Comparison of ENCODE assay signal across 20 mouse cellular contexts in the genomic region with DNA sequence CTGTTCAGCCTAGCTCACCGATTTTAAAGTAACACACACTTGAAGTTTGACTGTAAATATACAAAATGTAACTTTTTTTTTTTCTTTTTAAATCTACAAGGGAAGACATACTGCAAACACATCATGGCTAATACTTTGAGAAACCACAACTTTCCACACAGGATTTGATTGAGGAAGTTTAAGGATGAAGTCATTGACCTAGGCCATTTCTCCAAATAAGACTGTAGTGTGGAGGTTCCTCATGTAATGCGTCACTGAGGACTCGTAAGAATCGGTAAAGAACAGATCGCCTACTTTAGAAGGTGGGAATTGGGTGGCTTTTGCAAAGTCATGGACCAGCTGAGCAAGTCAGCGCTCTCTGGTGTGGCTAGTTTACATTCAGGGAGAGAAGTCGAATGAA. TPM values are rescaled to one million over a fixed set of nuclear protein-coding genes. Genes with fewer than 3 reads are reported as not detected.
"Had no signal": no experiment of that assay in that cellular context is flagged by ENCODE, and none has a peak within 500 bp of the region (broad histone marks: within the 10 kb centered on the region; RNA-seq: fewer than 3 reads in every experiment).

No protein-coding gene starts in this region.

- H3K9ac ChIP-seq: intestine, embryonic 15.5 days; kidney, embryonic 15.5 days; limb, embryonic 13.5 days; liver, embryonic 13.5 days; midbrain, embryonic 15.5 days; neural tube, embryonic 12.5 days had no signal

- H3K9me3 ChIP-seq: intestine, embryonic 15.5 days; kidney, embryonic 15.5 days; limb, embryonic 13.5 days; liver, embryonic 13.5 days; midbrain, embryonic 15.5 days; neural tube, embryonic 12.5 days had no signal

- H3K4me2 ChIP-seq: intestine, embryonic 15.5 days; kidney, embryonic 15.5 days; limb, embryonic 13.5 days; liver, embryonic 13.5 days; midbrain, embryonic 15.5 days; neural tube, embryonic 12.5 days had no signal

- H3K36me3 ChIP-seq: intestine, embryonic 15.5 days; kidney, embryonic 15.5 days; limb, embryonic 13.5 days; liver, embryonic 13.5 days; midbrain, embryonic 15.5 days; neural tube, embryonic 12.5 days had no signal

- ATAC-seq: intestine, embryonic 15.5 days; midbrain, embryonic 15.5 days had no signal

- H3K27me3 ChIP-seq: intestine, embryonic 15.5 days; kidney, embryonic 15.5 days; limb, embryonic 13.5 days; liver, embryonic 13.5 days; midbrain, embryonic 15.5 days; neural tube, embryonic 12.5 days had no signal

- H3K4me3 ChIP-seq: intestine, embryonic 15.5 days; kidney, embryonic 15.5 days; layer of hippocampus, adult 2 months; limb, embryonic 13.5 days; liver, embryonic 13.5 days; midbrain, embryonic 15.5 days; neural tube, embryonic 12.5 days had no signal

- H3K27ac ChIP-seq: intestine, embryonic 15.5 days; kidney, embryonic 15.5 days; layer of hippocampus, adult 2 months; limb, embryonic 13.5 days; liver, embryonic 13.5 days; midbrain, embryonic 15.5 days; neural tube, embryonic 12.5 days had no signal

- H3K4me1 ChIP-seq: intestine, embryonic 15.5 days; kidney, embryonic 15.5 days; limb, embryonic 13.5 days; midbrain, embryonic 15.5 days; neural tube, embryonic 12.5 days had no signal

- DNase-seq: kidney, adult 18-20 months; kidney, postnatal 25 days; left cerebral cortex, postnatal 4 days; liver, embryonic 13.5 days; lung, adult 18-20 months; lung, postnatal 4 days; retina, postnatal 1 day; right cerebral cortex, postnatal 4 days; spleen, adult 18-20 months; thymus, adult 18-20 months; thymus, postnatal 14 days had no signal

RNA-seq across cellular contexts. Expression of gene Cxcl5, which starts 59.0 kb away (rescaled TPM):
- total RNA-seq: left cerebral cortex, postnatal 10 days; left cerebral cortex, postnatal 4 days; monocyte, adult 5-6 weeks had no signal
- polyA plus RNA-seq: kidney, embryonic 15.5 days; lung, embryonic 16.5 days; neural tube, embryonic 12.5 days had no signal
